ENCODE assay signal across 19 mouse cellular contexts in genomic region chr8:114888388-114888787, GRCm38 (mm10).
"Had no signal": no experiment of that assay in that cellular context is flagged by ENCODE, and none has a peak within 500 bp of the region (broad histone marks: within the 10 kb centered on the region; RNA-seq: fewer than 3 reads in every experiment).

No protein-coding gene starts in this region.

- H3K4me3 ChIP-seq: limb, embryonic 12.5 days; limb, embryonic 15.5 days; midbrain, embryonic 12.5 days; midbrain, embryonic 15.5 days had no signal

- H3K27ac ChIP-seq: kidney, postnatal 0 days; limb, embryonic 12.5 days; limb, embryonic 15.5 days; liver, embryonic 14.5 days; macrophage; midbrain, embryonic 12.5 days; midbrain, embryonic 15.5 days; stomach, postnatal 0 days had no signal

- DNase-seq: kidney, adult 18-20 months; kidney, adult 9 months; kidney, postnatal 36 days; layer of hippocampus, postnatal 36 days; left cerebral cortex, postnatal 4 days; liver, postnatal 0 days; lung, embryonic 14.5 days; right cerebral cortex, postnatal 4 days; thymus, adult 2 months; thymus, postnatal 14 days had no signal

- ATAC-seq: liver, postnatal 0 days; lung, postnatal 0 days; midbrain, embryonic 15.5 days had no signal
